Mouse (Mus musculus): Measurements from ENCODE around the gene Dntt. TPM values are rescaled to one million over a fixed set of nuclear protein-coding genes. Genes with fewer than 3 reads are reported as not detected.

Gene Dntt
- total and polyA plus RNA-seq, 3 experiments: 0.12 TPM; not detected in 2

DNA sequence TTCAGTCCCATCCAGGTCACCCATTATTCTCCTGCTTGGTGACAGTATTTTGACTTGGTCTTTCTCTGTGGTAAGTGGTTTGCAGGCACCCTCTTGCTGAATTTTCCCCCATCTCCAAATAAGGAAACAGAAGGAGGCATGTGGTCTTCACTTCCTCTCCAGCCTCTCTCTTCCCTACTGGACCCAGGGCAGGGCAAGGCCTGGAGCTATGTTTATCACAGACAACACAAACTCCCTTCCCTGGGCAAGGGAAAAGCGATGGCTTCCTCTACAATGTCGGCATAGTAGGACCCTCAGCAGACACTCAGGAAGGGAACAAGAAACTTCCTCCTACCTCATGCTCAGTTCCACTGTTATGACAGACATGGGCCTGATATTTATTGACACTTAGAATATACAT is 62.8 kb downstream of the Dntt start:
- no peak for TF ChIP-seq CTCF (IDR thresholded peaks at IDR 0.05)
- no peak for TF ChIP-seq EP300 (IDR thresholded peaks at IDR 0.05; ENCODE audit: insufficient read depth, low read depth, low read length)
- no peak for TF ChIP-seq POLR2A (IDR thresholded peaks at IDR 0.05; ENCODE audit: insufficient read depth, low read depth, low read length)
- 32% methylated on average over 2 of the region's 2 CpGs for WGBS
- intact Hi-C loops (cut with DNase I): no loop called here
- Histone ChIP-seq H3K9ac (ENCODE audit: low read depth, low read length) (no peak overlapping the region), H3K36me3 (ENCODE audit: control insufficient read depth, insufficient read depth, low read length) (no peaks in the 10 kb centered on the region), H3K27ac (no peak overlapping the region), H3K4me3 (no peak overlapping the region), H3K79me2 (replicated peaks; ENCODE audit: control insufficient read depth, insufficient read depth, low read length) (no peaks in the 10 kb centered on the region), H3K27me3 (ENCODE audit: control insufficient read depth, insufficient read depth, low read length) (no peaks in the 10 kb centered on the region), H3K4me1 (ENCODE audit: control insufficient read depth, insufficient read depth, low read length) (no peaks in the 10 kb centered on the region)
- DNase-seq: no peak

- Histone ChIP-seq H3K4me1 (ENCODE audit: control insufficient read depth, insufficient read depth, low read length) (no peaks in the 10 kb centered on the region; the same call in 1 of the 2 replicates), H3K4me3 (no peak overlapping the region), H3K9ac (ENCODE audit: low read depth, low read length) (no peak overlapping the region), H3K36me3 (ENCODE audit: control insufficient read depth, insufficient read depth, low read length) (no peaks in the 10 kb centered on the region), H3K27ac (no peak overlapping the region), H3K27me3 (ENCODE audit: control insufficient read depth, insufficient read depth, low read length) (no peaks in the 10 kb centered on the region), H3K79me2 (replicated peaks; ENCODE audit: control insufficient read depth, insufficient read depth, low read length) (no peaks in the 10 kb centered on the region)
- no peak for TF ChIP-seq POLR2A (IDR thresholded peaks at IDR 0.05; ENCODE audit: insufficient read depth, low read depth, low read length)
- no peak for TF ChIP-seq EP300 (IDR thresholded peaks at IDR 0.05; ENCODE audit: insufficient read depth, low read depth, low read length)
- TF ChIP-seq CTCF (IDR thresholded peaks at IDR 0.05): no peak
- no peak for DNase-seq
- intact Hi-C loops (cut with DNase I): no loop called here
- 46% methylated on average over 4 of the region's 4 CpGs for WGBS
Observed at GRCm38 (mm10) chr19:41097038-41097437, 68.0 kb downstream of the Dntt start.

DNA sequence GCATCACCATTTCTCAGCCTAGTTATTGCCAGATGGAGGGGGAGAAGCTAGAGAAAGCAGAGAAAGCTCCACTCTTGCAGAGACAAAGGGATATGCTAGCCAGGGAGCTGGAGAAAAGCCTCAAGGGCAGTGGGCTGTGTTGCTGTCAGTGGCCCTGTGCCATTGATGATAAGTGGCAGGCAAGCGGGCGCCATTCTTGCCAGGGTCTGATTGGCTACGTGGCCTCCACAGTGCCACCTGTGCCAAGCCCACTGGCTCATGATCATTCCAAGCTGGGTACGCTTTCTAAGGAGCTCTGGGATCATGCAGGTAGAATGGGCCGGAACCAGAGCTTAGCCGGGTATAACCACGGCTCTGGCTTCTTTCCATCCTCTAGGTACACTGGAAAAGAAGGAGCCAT is 71.8 kb downstream of the Dntt start:
- 61% methylated on average over 7 of the region's 7 CpGs for WGBS
- TF ChIP-seq POLR2A (IDR thresholded peaks at IDR 0.05; ENCODE audit: insufficient read depth, low read depth, low read length) (no peak), CTCF (IDR thresholded peaks at IDR 0.05) (no peak), EP300 (IDR thresholded peaks at IDR 0.05; ENCODE audit: insufficient read depth, low read depth, low read length) (no peak)
- intact Hi-C loops (cut with DNase I): no loop called here
- Histone ChIP-seq H3K27me3 (ENCODE audit: control insufficient read depth, insufficient read depth, low read length) (no peaks in the 10 kb centered on the region), H3K27ac (no peak overlapping the region), H3K79me2 (replicated peaks; ENCODE audit: control insufficient read depth, insufficient read depth, low read length) (no peaks in the 10 kb centered on the region), H3K4me3 (no peak overlapping the region), H3K9ac (ENCODE audit: low read depth, low read length) (no peak overlapping the region), H3K36me3 (ENCODE audit: control insufficient read depth, insufficient read depth, low read length) (no peaks in the 10 kb centered on the region), H3K4me1 (ENCODE audit: control insufficient read depth, insufficient read depth, low read length) (no peaks in the 10 kb centered on the region; the same call in 1 of the 2 replicates)
- DNase-seq: peak in 1 of 2 experiments; percentile 47

DNA sequence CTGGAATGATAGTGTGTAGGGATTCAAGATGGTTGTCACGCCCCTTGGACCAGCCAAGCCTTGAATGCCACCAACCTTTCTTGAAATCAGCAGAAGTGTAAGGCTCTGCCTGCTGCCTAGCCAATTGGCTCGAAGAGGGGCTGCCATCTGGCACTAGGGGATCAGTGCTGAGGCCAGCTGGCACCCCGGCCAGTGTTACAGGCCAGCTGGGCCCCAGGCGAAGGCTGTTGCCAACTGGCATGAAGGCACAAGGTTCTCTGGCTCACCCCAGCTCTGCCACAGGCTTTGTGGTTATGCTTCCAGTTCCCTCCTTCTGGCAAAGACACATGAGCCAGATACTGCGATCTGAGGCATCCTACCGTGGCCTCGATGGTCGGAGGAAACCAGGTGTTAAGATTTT is 72.3 kb downstream of the Dntt start:
- H3K27ac ChIP-seq: no peak overlapping the region
- WGBS: 59% methylated on average over 8 of the region's 8 CpGs
- peak; percentile 80 to 88 for DNase-seq
- H3K36me3 ChIP-seq (ENCODE audit: control insufficient read depth, insufficient read depth, low read length): no peaks in the 10 kb centered on the region
- no peak overlapping the region for H3K9ac ChIP-seq (ENCODE audit: low read depth, low read length)
- H3K79me2 ChIP-seq (replicated peaks; ENCODE audit: control insufficient read depth, insufficient read depth, low read length): no peaks in the 10 kb centered on the region
- H3K4me3 ChIP-seq: no peak overlapping the region
- no peaks in the 10 kb centered on the region for H3K27me3 ChIP-seq (ENCODE audit: control insufficient read depth, insufficient read depth, low read length)
- no peaks in the 10 kb centered on the region; the same call in 1 of the 2 replicates for H3K4me1 ChIP-seq (ENCODE audit: control insufficient read depth, insufficient read depth, low read length)
- intact Hi-C loops (cut with DNase I): no loop called here
- no peak for TF ChIP-seq CTCF (IDR thresholded peaks at IDR 0.05)
- TF ChIP-seq POLR2A (IDR thresholded peaks at IDR 0.05; ENCODE audit: insufficient read depth, low read depth, low read length): no peak
- 0 out of 2 replicates have a peak, but pooled peaks have one; percentile 28 for TF ChIP-seq EP300 (IDR thresholded peaks at IDR 0.05; ENCODE audit: insufficient read depth, low read depth, low read length)

GRCm38 (mm10) chr19:41104922-41105321 is 75.8 kb downstream of the Dntt start:
- H3K4me1 ChIP-seq (ENCODE audit: control insufficient read depth, insufficient read depth, low read length): no peaks in the 10 kb centered on the region; the same call in 1 of the 2 replicates
- no peaks in the 10 kb centered on the region for H3K36me3 ChIP-seq (ENCODE audit: control insufficient read depth, insufficient read depth, low read length)
- H3K79me2 ChIP-seq (replicated peaks; ENCODE audit: control insufficient read depth, insufficient read depth, low read length): no peaks in the 10 kb centered on the region
- peak; percentile 86 for TF ChIP-seq CTCF (IDR thresholded peaks at IDR 0.05)
- no peak for TF ChIP-seq EP300 (IDR thresholded peaks at IDR 0.05; ENCODE audit: insufficient read depth, low read depth, low read length)
- H3K27ac ChIP-seq: no peak overlapping the region
- 42% methylated on average over 8 of the region's 8 CpGs for WGBS
- H3K9ac ChIP-seq (ENCODE audit: low read depth, low read length): no peak overlapping the region
- DNase-seq: peak in 1 of 2 experiments; percentile 24
- no peaks in the 10 kb centered on the region for H3K27me3 ChIP-seq (ENCODE audit: control insufficient read depth, insufficient read depth, low read length)
- no peak overlapping the region for H3K4me3 ChIP-seq
- intact Hi-C loops (cut with DNase I): loop anchor here (2.0 to 5.0 kb wide), 2 partner anchors 102 to 140 kb away; partner anchors contain the start of gene Tll2

GRCm38 (mm10) chr19:41107530-41107929 is 78.5 kb downstream of the Dntt start:
- DNase-seq: no peak
- TF ChIP-seq EP300 (IDR thresholded peaks at IDR 0.05; ENCODE audit: insufficient read depth, low read depth, low read length): no peak
- TF ChIP-seq POLR2A (IDR thresholded peaks at IDR 0.05; ENCODE audit: insufficient read depth, low read depth, low read length): no peak
- TF ChIP-seq CTCF (IDR thresholded peaks at IDR 0.05): no peak
- H3K36me3 ChIP-seq (ENCODE audit: control insufficient read depth, insufficient read depth, low read length): no peaks in the 10 kb centered on the region
- intact Hi-C loops (cut with DNase I): loop anchor here (5.0 kb wide), 1 partner anchor 100 kb away; the partner anchor contains the start of gene Tll2
- H3K4me1 ChIP-seq (ENCODE audit: control insufficient read depth, insufficient read depth, low read length): no peaks in the 10 kb centered on the region; the same call in 1 of the 2 replicates
- H3K79me2 ChIP-seq (replicated peaks; ENCODE audit: control insufficient read depth, insufficient read depth, low read length): no peaks in the 10 kb centered on the region
- no peaks in the 10 kb centered on the region for H3K27me3 ChIP-seq (ENCODE audit: control insufficient read depth, insufficient read depth, low read length)
- no peak overlapping the region for H3K4me3 ChIP-seq
- H3K27ac ChIP-seq: no peak overlapping the region
- H3K9ac ChIP-seq (ENCODE audit: low read depth, low read length): no peak overlapping the region
- 80% methylated on average over 8 of the region's 8 CpGs for WGBS
